Mouse (Mus musculus) testis, adult 2 months (tissue): ENCODE data around the gene Myrfl.

Experiments used
- CTCF ChIP-seq: fragments of 200-500 bp; IDR thresholded peaks from 2 replicates; pipeline ENCODE4 v1.5.1; 2012; ENCODE audit warnings: low read depth, mild to moderate bottlenecking, inconsistent platforms, low read length, moderate library complexity; ENCODE audit not compliant: control insufficient read depth, insufficient read depth, insufficient replicate concordance
- POLR2A ChIP-seq: fragments of 200-500 bp; IDR thresholded peaks from 2 replicates; pipeline ENCODE4 v1.6.1; 2012; ENCODE audit warnings: low read depth, mild to moderate bottlenecking, inconsistent platforms, low read length, moderate library complexity; ENCODE audit not compliant: control insufficient read depth

- TF ChIP-seq CTCF (no peak), POLR2A (no peak)
Observed at GRCm38 (mm10) chr10:116928826-116929225, 32.1 kb upstream of the Myrfl start.
